Mouse (Mus musculus): ENCODE data around the gene Nsun2. TPM values are rescaled to one million over a fixed set of nuclear protein-coding genes. Genes with fewer than 3 reads are reported as not detected.
"Not testable (repeated sequence)": the region's sequence is repeated elsewhere in the genome, so short reads cannot be mapped to it uniquely, and the experiment has no call there.

The Nsun2 gene
- total and polyA plus RNA-seq, 2 experiments from 2014 or later, result 37.6 to 62.1 TPM

DNA sequence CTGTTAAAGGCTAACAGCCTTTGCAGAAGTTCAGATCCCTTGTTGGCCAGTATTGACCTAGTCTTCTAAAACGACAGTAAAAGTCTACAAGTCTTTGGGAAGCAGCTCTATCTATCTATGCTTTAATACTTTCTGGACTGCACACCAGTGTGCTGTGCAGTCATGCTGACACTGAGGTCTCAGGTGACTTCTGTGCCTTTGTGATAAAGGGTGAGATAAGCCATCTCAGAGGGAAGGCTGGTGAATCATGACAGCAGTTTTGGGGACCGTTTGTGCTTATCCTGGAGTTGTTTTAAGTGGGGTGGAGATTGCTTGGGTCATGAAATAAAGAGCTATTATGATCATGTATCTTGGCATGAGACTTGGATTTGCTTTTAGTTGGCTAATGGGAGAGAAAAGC lies 100.4 kb downstream of the Nsun2 start:
- no peak overlapping the region for H3K27ac ChIP-seq
- H3K4me1 ChIP-seq (ENCODE audit: insufficient read depth, low read length), result no peaks in the 10 kb centered on the region
- no peak for TF ChIP-seq CTCF (IDR thresholded peaks at IDR 0.05; ENCODE audit: low read depth)
- H3K27me3 ChIP-seq (ENCODE audit: insufficient read depth, low read length), result no peaks in the 10 kb centered on the region
- no peak overlapping the region for H3K4me2 ChIP-seq (ENCODE audit: low read depth, low read length)
- ATAC-seq, result no peak
- WGBS, result 91% methylated on average over 2 of the region's 2 CpGs
- no peak overlapping the region for H3K9ac ChIP-seq (replicated peaks; ENCODE audit: low read length)
- no peaks in the 10 kb centered on the region for H3K9me3 ChIP-seq (ENCODE audit: low read length)
- H3K36me3 ChIP-seq (ENCODE audit: insufficient read depth, low read length), result peaks cover 64% of the 10 kb centered on the region
- H3K4me3 ChIP-seq (ENCODE audit: low read length), result no peak overlapping the region
- no peak for DNase-seq (ENCODE audit: low spot score)

DNA sequence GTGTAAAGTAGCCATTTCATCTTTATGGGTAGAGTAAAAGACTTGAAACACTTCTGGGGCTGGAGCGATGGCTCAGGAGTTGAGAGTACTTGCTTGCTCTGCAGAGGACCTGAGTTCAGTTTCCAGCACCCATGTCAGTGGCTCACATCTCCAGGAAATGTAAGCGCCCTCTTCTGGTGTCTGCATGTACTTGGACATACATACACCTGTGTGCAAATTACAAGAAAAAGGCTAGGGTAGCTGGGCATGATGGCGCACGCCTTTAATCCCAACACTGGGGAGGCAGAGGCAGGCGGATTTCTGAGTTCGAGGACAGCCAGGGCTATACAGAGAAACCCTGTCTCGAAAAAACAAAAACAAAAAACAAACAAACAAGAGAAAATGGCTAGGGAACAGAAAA lies 102.3 kb downstream of the Nsun2 start:
- H3K9me3 ChIP-seq (ENCODE audit: low read length); DNase-seq (ENCODE audit: low spot score); H3K4me1 ChIP-seq (ENCODE audit: insufficient read depth, low read length); H3K27ac ChIP-seq; H3K9ac ChIP-seq (replicated peaks; ENCODE audit: low read length); H3K4me3 ChIP-seq (ENCODE audit: low read length); H3K27me3 ChIP-seq (ENCODE audit: insufficient read depth, low read length); ATAC-seq; H3K4me2 ChIP-seq (ENCODE audit: low read depth, low read length): not testable (repeated sequence)
- WGBS, result 90% methylated on average over 7 of the region's 7 CpGs
- H3K36me3 ChIP-seq (ENCODE audit: insufficient read depth, low read length), result peaks cover 60% of the 10 kb centered on the region

DNA sequence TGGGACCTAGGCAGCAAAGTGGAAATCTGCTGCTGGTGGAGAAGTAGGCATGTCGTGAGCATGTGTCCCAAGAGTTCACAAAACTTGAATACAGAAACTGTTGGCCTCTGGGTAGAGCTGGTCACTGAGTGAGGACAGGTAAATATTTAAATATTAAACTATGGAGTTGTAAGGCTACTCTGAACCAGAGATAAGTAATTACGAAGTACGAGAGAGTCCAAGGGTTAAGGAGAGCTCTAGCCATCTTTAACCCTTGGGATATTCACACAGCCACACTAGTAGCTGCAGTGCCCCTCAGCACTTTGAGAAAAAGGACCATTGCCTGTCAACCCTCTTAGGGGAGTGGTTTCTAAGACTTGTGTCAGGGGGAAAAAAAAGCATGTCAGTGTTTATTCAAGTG lies 102.8 kb downstream of the Nsun2 start:
- ATAC-seq (no peak), DNase-seq (ENCODE audit: low spot score) (no peak)
- H3K9ac ChIP-seq (replicated peaks; ENCODE audit: low read length), result no peak overlapping the region
- H3K27ac ChIP-seq, result no peak overlapping the region
- no peaks in the 10 kb centered on the region for H3K27me3 ChIP-seq (ENCODE audit: insufficient read depth, low read length)
- peaks cover 60% of the 10 kb centered on the region for H3K36me3 ChIP-seq (ENCODE audit: insufficient read depth, low read length)
- no peaks in the 10 kb centered on the region for H3K4me1 ChIP-seq (ENCODE audit: insufficient read depth, low read length)
- TF ChIP-seq CTCF (IDR thresholded peaks at IDR 0.05; ENCODE audit: low read depth), result no peak
- no peak overlapping the region for H3K4me3 ChIP-seq (ENCODE audit: low read length)
- no peak overlapping the region for H3K4me2 ChIP-seq (ENCODE audit: low read depth, low read length)
- H3K9me3 ChIP-seq (ENCODE audit: low read length), result no peaks in the 10 kb centered on the region
- 86% methylated on average over 3 of the region's 3 CpGs for WGBS

- no peak for TF ChIP-seq CTCF (IDR thresholded peaks at IDR 0.05; ENCODE audit: low read depth)
- Histone ChIP-seq H3K36me3 (ENCODE audit: insufficient read depth, low read length) (peaks cover 56% of the 10 kb centered on the region), H3K27me3 (ENCODE audit: insufficient read depth, low read length) (no peaks in the 10 kb centered on the region), H3K9me3 (ENCODE audit: low read length) (no peaks in the 10 kb centered on the region), H3K27ac (no peak overlapping the region), H3K9ac (replicated peaks; ENCODE audit: low read length) (no peak overlapping the region), H3K4me1 (ENCODE audit: insufficient read depth, low read length) (no peaks in the 10 kb centered on the region), H3K4me3 (ENCODE audit: low read length) (no peak overlapping the region), H3K4me2 (ENCODE audit: low read depth, low read length) (no peak overlapping the region)
- DNase-seq (ENCODE audit: low spot score) (no peak), ATAC-seq (no peak)
- 87% methylated on average over 6 of the region's 6 CpGs for WGBS
Measured at GRCm38 (mm10) chr13:69636816-69637215, 103.3 kb downstream of the Nsun2 start.

GRCm38 (mm10) chr13:69637657-69638056 lies 104.1 kb downstream of the Nsun2 start:
- H3K36me3 ChIP-seq (ENCODE audit: insufficient read depth, low read length), result peaks cover 52% of the 10 kb centered on the region

GRCm38 (mm10) chr13:69638108-69638626 lies 104.6 kb downstream of the Nsun2 start:
- Histone ChIP-seq H3K27me3 (ENCODE audit: insufficient read depth, low read length) (no peaks in the 10 kb centered on the region), H3K9me3 (ENCODE audit: low read length) (no peaks in the 10 kb centered on the region), H3K4me3 (ENCODE audit: low read length) (no peak overlapping the region), H3K27ac (no peak overlapping the region), H3K9ac (replicated peaks; ENCODE audit: low read length) (no peak overlapping the region), H3K36me3 (ENCODE audit: insufficient read depth, low read length) (peaks cover 50% of the 10 kb centered on the region), H3K4me2 (ENCODE audit: low read depth, low read length) (no peak overlapping the region), H3K4me1 (ENCODE audit: insufficient read depth, low read length) (no peaks in the 10 kb centered on the region)
- DNase-seq (ENCODE audit: low spot score) (no peak), ATAC-seq (no peak)
- WGBS, result 84% methylated on average over 6 of the region's 6 CpGs
- TF ChIP-seq CTCF (IDR thresholded peaks at IDR 0.05; ENCODE audit: low read depth), result no peak

More at GRCm38 (mm10) chr13:69637657-69638056, 104.1 kb downstream of the Nsun2 start:
- no peak overlapping the region for H3K4me3 ChIP-seq (ENCODE audit: low read length)
- no peak for DNase-seq (ENCODE audit: low spot score)
- H3K4me1 ChIP-seq (ENCODE audit: insufficient read depth, low read length), result no peaks in the 10 kb centered on the region
- WGBS, result 88% methylated on average over 9 of the region's 9 CpGs
- H3K9me3 ChIP-seq (ENCODE audit: low read length), result no peaks in the 10 kb centered on the region
- H3K4me2 ChIP-seq (ENCODE audit: low read depth, low read length), result no peak overlapping the region
- H3K9ac ChIP-seq (replicated peaks; ENCODE audit: low read length), result no peak overlapping the region
- no peak overlapping the region for H3K27ac ChIP-seq
- ATAC-seq, result no peak
- no peaks in the 10 kb centered on the region for H3K27me3 ChIP-seq (ENCODE audit: insufficient read depth, low read length)
- TF ChIP-seq CTCF (IDR thresholded peaks at IDR 0.05; ENCODE audit: low read depth), result no peak

DNA sequence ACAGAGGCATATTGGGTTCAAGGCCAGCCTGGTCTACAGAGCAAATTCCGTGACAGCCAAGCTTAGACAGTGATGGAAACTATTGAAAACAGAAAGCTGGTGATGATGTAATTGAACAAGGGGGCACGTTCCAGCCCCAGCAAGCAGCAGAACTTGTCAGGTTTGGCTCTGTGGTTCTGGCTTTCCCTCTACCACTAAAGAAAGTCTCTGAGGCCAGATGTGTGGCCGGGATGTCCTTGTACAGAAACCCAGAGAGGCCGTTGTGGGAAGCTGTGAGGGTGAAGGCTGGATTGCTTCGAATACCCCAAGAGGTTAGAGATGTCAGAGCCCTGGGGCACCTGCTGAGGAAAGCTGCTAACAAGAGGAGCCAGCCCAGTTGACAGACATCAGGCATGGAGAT lies 105.7 kb downstream of the Nsun2 start:
- no peak for TF ChIP-seq CTCF (IDR thresholded peaks at IDR 0.05; ENCODE audit: low read depth)
- Histone ChIP-seq H3K27ac (no peak overlapping the region), H3K4me2 (ENCODE audit: low read depth, low read length) (no peak overlapping the region), H3K4me1 (ENCODE audit: insufficient read depth, low read length) (no peaks in the 10 kb centered on the region), H3K36me3 (ENCODE audit: insufficient read depth, low read length) (peaks cover 40% of the 10 kb centered on the region), H3K9me3 (ENCODE audit: low read length) (no peaks in the 10 kb centered on the region), H3K9ac (replicated peaks; ENCODE audit: low read length) (no peak overlapping the region), H3K4me3 (ENCODE audit: low read length) (no peak overlapping the region), H3K27me3 (ENCODE audit: insufficient read depth, low read length) (no peaks in the 10 kb centered on the region)
- 96% methylated on average over 5 of the region's 5 CpGs for WGBS
- no peak for DNase-seq (ENCODE audit: low spot score)
- ATAC-seq, result no peak

Measured in hindbrain, postnatal 0 days (tissue).